Mouse (Mus musculus): Measurements from ENCODE around the gene Cd37.

Gene Cd37

DNA sequence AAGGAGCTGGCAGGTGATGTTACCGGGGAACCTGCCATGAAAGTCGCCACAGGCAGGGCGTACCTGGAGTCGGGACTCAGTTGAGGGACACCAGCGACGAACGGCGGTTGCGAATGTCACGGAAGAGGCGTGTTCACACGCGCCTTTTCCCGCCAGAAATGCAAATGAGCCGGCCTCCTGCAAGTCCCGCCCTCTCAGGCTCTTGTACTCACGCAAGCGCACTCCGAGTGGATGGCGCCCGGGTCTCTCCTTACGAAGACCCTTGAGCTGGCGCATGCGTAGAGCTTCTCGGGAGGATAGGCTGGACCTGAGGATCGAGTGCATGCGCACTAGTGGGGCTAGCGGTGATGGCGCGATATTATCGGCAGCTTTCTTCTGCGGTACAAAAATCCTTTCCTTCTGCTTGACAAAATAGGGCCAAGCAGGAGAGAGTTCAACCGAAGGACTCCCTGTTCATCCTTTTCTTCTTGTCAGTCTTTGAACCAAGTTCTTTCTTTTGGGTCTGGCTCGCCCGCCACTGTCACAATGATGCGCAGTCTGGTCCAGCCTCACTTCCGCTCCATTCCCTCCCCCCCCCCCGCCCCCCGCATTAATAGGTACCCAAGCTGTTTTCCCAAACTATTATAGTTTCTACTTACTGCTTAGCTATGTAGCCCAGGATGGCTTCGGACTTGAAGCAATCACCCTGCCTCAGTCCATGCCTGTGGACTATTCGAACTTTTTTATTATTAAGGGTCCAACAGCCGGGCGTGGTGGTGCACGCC is 34.4 kb downstream of the Cd37 start, which contains the start of gene Ccdc155:
Gene Ccdc155 (minus strand): TSS at position 513 of the 764 bp plus-strand sequence.
- in situ Hi-C loops (cut with MboI, MseI) = no loop called here

DNA sequence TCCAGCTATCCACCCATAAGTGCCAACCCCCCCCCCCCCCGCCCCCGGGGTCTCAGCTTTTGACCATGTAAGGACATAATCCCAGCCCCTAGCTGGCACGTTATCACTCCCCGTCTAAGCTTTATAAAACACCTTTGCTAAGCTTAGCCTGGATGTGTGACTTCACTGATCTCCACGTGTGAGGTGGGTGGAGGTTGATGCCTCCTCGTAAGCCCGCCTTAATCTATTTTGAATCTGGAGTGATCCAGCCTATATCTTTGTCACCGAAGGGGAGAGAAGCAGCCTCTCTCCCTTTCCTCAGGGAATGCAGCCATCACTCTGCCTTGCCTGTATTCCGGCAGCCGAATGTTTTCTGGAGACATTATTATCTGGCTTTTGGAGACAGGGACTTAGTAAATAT is 36.3 kb downstream of the Cd37 start:
- in situ Hi-C loops (cut with MboI, MseI) = no loop called here

DNA sequence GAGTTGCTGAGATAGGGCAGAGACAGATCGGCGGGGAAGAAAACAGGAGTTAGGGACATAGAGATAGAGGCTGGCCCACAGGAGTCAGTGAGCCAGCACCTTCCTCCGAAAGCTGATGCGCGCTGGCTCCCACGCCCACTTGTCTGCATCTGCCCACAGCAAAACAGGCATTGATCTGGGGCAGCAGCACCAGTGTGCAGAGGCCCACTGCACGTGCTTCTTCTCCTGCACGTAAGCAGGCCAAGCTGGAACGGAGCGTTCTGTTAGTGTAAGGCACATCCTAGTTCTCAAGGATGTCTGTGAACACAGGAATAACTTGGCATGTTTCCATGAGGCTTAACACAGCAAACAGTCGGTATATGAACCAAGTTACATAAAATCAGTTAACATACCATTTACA is 40.0 kb downstream of the Cd37 start:
- in situ Hi-C loops (cut with MboI, MseI) = no loop called here

DNA sequence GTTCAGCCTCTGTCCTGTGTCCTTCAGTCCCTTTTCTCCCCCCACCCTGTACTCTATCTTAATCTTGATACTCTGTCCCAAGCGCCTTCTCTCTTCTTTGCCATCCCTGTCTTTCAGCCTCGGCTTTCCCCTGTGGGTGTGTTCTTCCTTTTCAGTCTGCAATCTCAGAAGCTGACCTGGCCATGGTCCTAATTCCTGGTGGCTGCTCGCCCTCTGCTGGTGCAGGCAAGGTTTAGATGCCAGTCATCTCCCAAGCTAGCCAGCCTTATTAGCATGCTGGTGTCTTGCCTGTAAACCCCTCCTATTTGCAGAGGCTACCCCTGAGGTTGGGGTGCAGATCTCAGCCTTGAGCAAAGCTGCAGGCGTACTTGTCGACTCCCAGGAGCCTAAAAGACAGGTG is 40.5 kb downstream of the Cd37 start:
- in situ Hi-C loops (cut with MboI, MseI) = no loop called here

DNA sequence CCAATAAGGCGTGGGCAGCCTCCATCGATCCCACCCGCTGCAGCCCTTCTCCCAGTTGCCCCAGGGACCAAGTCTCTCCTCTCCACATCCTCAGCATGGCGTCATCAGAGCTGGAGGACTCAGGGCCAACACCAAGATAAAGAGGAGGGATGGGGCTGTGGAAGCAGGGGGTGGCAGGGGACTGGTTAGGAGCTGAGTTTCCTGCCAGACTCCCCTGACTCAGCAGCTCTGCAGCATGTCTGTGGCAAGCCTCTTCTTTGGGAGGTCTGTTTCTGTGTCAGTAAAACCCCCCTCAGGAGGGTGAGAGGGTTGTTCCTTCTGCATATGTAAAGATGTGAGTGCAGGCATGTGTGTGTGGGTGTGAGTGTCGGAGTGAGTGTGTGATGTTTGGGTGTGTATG is 41.9 kb downstream of the Cd37 start:
- in situ Hi-C loops (cut with MboI, MseI) = no loop called here

DNA sequence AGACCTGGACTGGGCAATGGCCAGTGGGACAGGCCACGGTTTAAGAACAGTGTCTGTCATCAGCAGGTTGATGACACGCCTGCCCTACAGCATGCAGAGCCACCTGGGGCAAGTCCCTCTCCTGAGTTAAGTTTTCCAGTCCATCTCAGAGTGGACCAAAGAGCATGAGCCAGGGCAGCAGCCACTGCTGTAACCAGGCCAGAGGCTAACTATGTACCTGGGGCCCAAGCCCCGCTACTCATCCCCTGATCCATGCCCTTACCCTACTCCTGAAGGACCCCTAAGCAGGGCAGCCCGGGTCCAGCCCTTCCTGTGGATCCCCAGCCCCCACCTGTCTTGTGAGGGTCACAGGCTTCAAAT is 42.8 kb downstream of the Cd37 start:
- in situ Hi-C loops (cut with MboI, MseI) = no loop called here

DNA sequence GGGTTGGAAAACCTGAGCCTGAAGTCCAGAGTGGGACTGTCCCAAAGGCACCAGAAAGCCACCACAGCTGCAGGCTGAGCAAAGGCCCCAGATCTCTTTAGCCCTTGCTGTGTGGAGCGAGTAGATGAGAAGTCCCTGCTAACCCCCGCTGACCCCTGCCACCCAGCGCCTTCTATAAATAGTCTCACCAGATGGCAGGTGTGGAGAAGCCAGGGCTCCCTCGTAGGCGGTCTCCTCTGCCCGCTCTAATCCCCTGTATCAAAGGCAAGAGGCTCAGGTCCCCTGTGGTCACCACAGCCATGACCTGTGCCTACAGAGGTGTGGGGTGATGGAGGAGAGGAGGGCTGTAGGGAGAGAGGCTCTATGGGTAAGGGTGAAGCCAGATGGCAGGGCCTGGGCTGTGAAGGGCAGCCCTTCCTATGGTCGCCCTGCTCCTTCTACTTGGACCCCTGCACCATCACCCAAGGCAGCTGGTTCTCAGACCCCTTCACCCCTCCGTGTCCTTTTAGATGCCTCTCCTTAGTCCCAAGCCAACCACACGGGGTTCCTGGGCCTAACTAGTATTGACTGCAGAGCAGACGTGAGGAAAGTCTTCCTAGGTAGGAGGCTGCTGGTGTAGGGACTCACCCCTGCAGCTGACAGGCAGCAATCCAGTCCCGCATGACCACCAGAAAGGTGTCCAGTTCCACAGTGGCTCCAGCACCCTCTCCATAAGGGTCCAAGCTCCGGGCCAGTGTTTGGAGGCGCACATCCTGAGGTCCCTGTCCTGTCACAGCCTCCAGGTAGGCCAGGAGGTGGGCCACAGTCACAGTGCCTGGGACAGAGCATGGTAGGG is 43.4 kb downstream of the Cd37 start:
- in situ Hi-C loops (cut with MboI, MseI) = no loop called here

DNA sequence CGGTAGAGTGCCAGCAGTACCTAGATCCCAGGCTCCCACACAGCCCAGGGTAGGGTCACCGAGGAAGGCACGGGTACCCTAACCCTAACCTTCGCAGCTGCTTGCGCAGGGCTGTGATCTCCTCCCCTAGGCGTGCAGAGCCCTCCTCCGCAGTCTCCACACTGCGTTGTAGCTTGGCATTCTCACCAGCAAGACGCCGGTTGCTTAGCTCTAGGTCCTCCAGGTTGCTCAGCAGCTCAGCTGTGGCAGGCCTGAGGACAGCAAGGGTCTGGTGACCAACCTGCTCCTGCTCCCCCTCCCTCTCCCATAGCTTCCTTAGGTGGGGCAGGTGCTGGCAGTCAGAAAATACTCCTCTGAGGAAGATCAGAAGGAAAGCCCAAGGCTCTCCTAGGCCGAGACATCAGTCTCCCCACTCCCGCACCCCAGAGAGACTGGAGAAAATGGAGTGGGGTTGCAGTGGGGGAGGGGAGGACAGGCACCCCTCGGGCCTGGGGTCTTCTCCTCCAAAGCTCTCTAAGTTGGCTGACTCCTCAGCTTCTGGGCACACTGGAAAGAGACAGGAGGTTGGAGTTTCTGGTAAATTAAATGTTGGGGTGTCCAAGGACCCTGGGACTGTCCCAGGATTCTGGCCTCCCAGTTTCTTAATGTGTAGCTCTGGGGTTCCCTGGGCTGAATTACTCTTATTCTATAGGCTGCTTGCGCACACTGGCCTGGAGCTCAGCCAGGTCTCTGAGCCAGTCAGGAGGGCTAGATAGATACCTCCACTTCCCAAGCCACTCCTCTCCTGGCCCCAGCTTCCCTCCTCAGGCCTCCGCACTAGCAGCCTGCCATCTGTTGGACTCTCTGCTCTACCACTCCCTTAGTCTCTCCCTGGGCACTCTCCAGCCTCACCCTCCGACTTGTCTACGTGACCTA is 44.8 kb downstream of the Cd37 start:
- in situ Hi-C loops (cut with MboI, MseI) = no loop called here

DNA sequence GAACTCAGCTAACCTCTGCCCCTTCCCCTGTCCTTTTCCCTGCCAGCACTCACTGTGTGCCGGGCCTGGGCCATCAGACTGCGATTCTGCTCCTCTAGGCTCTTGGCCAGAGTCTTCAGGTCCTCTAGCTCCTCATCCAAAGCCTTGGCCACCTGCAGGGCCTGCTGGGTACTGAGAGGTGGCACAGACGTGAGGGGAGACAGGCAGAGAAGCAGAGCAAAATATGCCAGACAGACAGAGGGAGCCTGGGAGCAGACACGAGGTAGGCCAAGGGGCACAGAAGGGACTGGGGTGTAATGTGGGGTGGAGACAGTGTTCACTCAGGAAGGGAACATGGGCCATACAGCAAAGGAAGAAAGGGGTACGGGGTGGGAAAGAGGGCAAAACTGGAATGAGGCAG is 45.5 kb downstream of the Cd37 start:
- in situ Hi-C loops (cut with MboI, MseI) = no loop called here

DNA sequence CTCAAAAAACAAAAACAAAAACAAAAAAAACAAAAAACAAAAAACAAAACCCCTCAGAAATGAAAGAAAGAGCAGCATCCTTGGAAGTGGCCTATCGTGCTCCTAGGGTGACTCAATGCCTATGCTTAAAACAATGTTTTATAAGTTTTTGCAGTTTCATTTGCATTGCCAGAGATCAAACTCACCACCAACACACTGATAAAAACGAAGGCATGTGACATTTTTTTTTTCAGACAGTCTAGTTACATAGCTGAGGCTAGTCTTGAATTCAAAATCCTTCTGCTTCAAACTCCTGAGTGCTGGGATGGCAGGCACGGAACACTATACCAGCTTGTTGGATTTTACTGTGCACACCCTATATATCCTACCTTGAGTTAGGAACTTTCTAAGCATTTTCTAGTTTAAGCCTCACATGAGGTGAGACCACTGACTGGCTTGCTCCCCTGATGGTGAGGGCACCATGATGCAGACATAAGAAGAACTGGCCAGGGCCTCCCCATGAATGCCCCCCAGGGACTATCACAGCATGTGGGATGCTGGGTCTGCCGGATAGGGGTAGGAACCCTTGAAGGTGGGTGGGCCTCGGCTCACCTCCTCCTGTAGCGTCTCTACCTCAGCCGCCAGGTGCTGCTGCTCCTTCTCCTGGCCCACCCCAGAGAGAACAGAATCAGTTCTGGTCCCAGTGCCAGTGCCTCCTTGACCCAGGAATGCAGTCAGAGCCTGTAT is 46.2 kb downstream of the Cd37 start:
- in situ Hi-C loops (cut with MboI, MseI) = no loop called here

DNA sequence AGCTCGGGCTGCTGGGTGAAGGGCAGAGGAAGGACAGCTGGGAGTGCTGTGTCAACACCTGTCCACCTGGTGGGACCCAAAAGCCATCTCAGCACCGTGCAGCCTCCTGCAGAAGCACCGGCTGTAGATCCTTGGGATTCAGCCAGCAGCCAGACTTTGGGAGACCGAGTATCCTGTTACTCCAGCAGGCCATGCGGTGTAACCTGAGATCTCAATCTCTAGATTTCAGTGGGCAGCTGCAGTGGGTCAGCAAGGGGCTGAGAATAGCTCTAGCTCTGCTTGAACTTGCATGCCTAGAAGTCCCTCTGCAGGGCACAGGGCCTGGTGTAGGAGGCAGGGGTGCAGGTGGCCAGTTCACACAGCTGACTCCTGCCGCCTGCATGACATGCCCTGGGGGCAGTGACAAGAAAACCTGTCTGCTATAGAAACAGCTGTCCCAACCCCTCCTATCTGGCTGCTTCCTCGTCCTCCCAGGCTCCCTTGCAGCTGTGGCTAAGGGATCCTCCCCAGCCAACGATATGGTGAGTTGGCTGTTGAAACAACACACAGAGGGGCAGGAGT is 47.0 kb downstream of the Cd37 start:
- in situ Hi-C loops (cut with MboI, MseI) = no loop called here

DNA sequence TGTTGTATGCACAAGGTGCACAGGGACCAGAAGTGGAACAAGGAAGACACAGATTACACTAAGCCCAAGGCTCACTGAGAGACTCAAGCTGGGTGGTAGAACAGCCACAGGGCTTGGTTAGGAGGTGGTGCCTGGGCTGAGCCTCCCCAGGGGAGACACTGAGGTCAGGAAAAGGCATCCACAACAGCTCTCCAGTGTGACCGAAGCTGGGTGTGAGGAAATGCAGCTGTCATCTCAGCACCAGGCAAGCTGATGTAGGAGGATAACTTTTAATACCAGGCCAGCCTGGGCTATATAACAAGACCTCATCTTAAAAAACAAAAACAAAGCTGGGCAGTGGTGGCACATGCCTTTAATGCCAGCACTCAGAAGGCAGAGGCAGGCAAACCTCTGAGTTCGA is 47.8 kb downstream of the Cd37 start:
- in situ Hi-C loops (cut with MboI, MseI) = no loop called here

DNA sequence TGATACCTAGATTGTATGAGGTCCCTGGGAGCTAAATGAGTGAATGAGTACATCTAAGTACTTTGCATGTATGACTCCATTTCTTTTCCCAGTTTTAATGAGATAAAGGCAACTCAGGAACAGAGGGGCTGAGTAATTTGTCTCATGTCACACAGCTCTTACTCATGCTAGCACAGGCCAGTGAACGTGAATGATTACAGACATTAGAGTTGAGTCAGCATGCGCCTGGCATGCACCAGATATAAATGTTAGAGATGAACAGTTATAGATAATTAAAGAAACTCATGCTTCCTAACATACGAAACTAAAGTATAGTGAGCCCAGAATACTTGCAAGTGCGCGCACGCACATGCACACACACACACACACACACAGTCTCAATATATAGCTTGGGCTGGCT is 48.7 kb downstream of the Cd37 start:
- in situ Hi-C loops (cut with MboI, MseI) = no loop called here

DNA sequence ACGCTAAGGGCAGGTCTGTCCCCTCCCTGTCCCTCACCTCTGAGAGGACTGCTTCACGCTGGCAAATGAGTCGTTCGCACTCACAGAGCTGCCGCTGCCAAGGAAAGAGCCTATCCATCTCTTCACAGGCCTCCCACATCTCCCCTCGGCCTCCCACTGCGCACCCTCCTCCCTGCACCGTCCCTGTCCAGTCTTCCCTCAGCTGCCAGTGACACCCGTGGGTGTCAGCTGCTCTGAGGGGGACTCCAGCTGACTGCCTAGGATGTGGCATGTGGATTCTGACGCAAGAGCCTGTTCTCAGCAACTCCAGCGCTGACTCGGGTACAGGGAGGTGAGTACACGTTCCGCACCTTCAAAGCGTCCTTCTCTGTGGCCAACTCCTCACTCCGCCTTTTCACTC is 49.3 kb downstream of the Cd37 start:
- in situ Hi-C loops (cut with MboI, MseI) = no loop called here

DNA sequence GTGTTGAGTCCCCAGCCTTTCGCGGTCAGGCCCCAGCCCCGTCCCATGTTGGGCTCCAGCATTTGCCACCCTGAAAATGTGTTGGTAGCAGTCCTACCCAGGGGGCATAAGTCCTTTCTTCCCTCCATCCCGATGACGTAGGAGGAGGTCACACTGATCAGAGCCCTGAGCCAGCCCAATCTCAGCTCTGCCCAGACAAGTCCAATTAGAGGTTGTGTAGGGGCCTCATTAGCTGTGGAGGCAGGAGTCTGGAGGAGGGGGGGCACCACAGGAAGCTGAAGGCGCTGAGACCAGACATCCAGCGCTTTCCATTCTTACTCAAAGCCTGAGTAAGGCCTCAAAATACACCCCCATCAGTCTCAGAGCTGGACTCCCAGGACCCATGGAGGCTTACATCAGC is 53.0 kb downstream of the Cd37 start:
- in situ Hi-C loops (cut with MboI, MseI) = no loop called here

DNA sequence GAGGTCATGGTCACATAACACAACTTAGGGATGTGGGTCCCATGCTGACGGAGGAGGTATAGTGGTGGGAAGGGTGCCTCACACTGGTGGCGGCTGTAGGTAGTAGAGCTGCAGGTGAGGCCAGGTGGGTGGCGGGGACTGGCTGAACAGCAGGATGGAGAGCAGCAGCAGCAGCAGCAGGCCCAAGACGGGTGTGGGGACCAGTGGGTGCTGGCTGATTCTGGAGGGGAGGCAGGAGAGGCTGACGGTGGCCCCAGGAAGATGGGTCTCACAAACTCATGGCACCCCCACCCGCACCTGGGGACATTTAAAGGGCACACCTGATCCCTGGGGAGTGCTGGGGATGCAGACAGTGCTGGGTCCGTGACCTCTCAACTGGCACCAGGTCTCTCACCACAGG is 55.2 kb downstream of the Cd37 start:
- in situ Hi-C loops (cut with MboI, MseI) = no loop called here

All from T-helper 1 cell (primary cell).